Mouse (Mus musculus): ENCODE measurements around the gene Srsf10. TPM values are rescaled to one million over a fixed set of nuclear protein-coding genes. Genes with fewer than 3 reads are reported as not detected.

Gene Srsf10
- polyA plus RNA-seq (2016; fragmentation: Nextera tagmentation; extraction: Ambion mirVana): 377 and 383 TPM in 2 replicates

DNA sequence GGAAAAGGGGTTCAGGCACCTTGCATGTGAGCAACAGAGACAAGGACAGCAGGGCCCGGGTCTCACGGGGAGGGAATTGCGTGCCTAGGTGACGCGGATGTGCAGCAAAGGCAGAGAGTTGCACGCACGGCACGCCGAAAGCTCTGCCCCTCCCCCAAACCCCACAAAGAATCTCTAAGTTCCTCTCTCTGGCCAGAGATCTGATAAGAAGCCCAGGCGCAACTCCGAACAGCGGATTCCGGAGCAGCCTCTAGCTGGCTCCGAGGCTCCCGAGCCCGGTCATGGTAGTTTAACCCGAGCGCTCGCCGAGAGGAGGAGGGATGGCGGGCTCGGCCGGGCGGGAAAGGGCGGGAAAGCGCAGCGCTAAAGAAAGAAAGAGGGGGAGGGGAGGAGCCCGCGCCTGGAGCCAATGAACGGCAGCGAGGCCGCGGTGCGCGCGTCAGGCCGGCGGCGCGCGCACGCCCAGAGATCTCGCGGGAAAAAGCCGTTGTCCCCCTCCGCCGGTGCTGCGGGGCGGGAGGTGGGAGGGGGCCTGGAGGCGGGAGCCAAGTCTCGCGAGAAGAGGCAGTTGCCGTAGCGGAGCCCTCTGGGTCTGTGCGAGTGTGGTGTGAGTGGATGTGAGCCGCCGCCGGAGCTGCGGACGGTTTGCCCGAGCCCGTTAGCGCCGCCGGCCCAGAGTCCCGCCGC lies at the start of gene Srsf10:
Srsf10 (plus strand) TSS at position 212 of the 687 bp plus-strand sequence.
- Histone ChIP-seq H3K36me3 (replicated peaks) (peaks cover 21% of the 10 kb centered on the region), H3K27ac (replicated peaks) (peak within 1 kb of the TSS; percentile 100), H3K4me3 (peak within 1 kb of the TSS; percentile 95), H3K9me3 (no peaks in the 10 kb centered on the region), H3K4me1 (peaks cover 55% of the 10 kb centered on the region), H3K27me3 (replicated peaks; ENCODE audit: low read depth, poor library complexity, severe bottlenecking) (no peaks in the 10 kb centered on the region)
- under 1% methylated on average over 67 of the region's 67 CpGs for WGBS
- DNase-seq (ENCODE audit: low spot score): peak; percentile 99

DNA sequence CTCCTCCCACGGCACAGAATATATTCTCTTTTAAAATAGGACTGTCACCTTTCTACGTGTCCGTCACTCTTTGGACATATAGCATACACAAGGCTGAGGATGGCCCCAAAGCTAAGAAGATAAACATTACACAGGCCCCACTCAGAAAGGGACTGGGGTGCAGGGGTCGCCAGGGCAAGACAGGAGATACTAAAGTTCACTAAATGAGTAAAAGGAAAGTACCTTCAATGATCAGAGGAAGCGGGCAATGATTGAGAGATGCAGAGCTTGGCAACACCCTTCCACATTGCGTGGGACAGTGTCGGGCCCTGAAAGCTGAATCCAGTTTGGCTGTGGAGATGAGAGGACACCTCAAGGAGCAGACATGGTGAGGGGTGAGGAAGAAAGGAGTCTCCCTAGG lies 40.7 kb upstream of the Srsf10 start:
- DNase-seq (ENCODE audit: low spot score): no peak
- Histone ChIP-seq H3K4me1 (peaks cover 13% of the 10 kb centered on the region), H3K27me3 (replicated peaks; ENCODE audit: low read depth, poor library complexity, severe bottlenecking) (no peaks in the 10 kb centered on the region), H3K36me3 (replicated peaks) (no peaks in the 10 kb centered on the region), H3K4me3 (no peak overlapping the region), H3K9me3 (peaks cover 3% of the 10 kb centered on the region; the same call in 1 of the 2 replicates), H3K27ac (replicated peaks) (no peak overlapping the region)
- WGBS: 82% methylated on average over 7 of the region's 7 CpGs

DNA sequence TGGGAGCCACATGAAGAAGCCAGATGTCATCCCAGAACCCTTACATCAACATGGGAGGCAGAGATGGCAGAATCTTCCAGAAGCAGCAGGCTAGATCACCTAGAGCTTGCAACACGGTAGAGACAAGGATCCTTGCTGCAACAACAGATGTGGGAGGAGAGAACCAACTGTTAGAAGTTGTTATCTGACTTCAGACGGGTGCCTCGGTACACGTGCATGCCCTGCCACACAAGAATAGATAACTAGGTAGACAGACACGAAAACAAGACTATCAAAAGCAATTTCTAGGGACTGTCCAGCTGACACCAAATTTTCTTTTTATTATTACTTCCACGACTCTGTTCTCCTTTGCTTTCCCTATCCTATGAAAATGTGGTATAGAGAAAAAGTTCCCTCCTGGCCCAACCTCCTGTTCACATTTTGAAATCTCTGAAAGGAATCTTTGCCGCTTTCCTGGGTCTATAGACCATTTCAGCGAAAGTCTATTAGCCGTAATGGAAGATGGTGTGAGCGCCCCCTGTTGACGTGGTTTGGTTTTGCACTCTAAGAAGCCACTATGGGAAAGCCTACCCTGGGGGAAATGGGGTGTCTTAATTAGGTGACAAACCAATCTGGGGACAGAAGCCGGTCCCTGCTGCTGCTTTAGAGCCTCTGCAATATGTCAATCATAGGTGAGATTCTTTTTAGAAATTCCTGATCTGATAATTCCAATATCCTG lies 38.5 kb upstream of the Srsf10 start:
- H3K36me3 ChIP-seq (replicated peaks): no peaks in the 10 kb centered on the region
- H3K27ac ChIP-seq (replicated peaks): no peak overlapping the region
- no peak overlapping the region for H3K4me3 ChIP-seq
- peaks cover 3% of the 10 kb centered on the region; the same call in 1 of the 2 replicates for H3K9me3 ChIP-seq
- H3K4me1 ChIP-seq: peaks cover 4% of the 10 kb centered on the region; the same call in 1 of the 2 replicates
- peak; percentile 41 for DNase-seq (ENCODE audit: low spot score)
- WGBS: 44% methylated on average over 12 of the region's 12 CpGs
- no peaks in the 10 kb centered on the region for H3K27me3 ChIP-seq (replicated peaks; ENCODE audit: low read depth, poor library complexity, severe bottlenecking)

DNA sequence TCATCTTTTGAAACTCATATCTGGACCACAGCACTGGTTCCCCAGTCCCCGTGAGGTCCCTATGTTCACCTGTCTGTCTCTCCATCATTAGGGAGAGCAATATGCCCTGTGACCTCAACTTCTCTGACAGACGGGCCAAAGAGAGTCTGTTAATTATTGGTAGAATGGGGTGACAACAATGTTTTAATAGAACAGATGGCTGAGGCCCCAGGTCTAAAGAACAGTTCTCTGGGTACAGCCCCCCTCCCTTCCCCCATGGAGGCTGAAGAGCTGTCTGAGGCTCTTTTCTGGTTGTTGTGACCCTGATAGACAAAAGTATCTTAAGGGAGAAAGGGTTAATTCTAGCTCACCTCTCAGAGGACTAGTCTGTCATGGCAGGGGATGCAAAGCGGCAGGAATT lies 37.2 kb upstream of the Srsf10 start:
- no peaks in the 10 kb centered on the region for H3K36me3 ChIP-seq (replicated peaks)
- H3K27ac ChIP-seq (replicated peaks): no peak overlapping the region
- 84% methylated on average over 3 of the region's 3 CpGs for WGBS
- H3K4me3 ChIP-seq: no peak overlapping the region
- H3K27me3 ChIP-seq (replicated peaks; ENCODE audit: low read depth, poor library complexity, severe bottlenecking): no peaks in the 10 kb centered on the region
- H3K4me1 ChIP-seq: peaks cover 4% of the 10 kb centered on the region; the same call in 1 of the 2 replicates
- no peaks in the 10 kb centered on the region for H3K9me3 ChIP-seq
- no peak for DNase-seq (ENCODE audit: low spot score)

DNA sequence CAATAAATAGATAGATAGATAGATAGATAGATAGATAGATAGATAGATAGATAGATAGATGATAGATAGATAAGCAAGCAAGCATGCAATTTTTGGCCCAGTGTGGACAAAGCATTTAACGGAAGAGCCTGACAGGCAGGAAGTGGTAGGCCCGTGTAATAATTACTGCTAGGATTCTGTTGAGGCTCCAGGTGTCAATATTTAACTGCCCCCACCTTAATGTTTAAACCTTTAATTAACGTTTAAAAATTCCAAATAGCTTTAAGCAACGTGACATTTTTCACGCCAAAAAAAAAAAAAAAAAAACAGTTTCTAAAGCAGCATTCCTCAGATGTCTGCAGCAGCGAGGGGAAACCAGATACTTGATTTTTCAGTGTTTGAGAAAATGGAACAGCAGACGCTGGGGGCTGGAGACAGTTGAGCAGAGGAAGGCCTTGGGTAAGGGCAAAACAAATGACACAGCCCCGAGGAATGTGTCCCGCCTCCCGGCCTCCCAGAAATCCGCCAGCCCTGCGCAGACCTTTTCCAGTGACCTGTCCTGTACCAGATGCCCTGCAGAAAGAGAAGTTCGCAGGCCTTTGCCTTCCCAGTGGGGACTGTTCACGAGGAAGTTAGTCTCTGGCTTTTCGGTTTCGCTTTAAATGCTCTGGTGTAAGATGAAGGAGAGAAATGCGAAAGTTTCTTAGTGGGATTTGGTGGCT lies 35.6 kb upstream of the Srsf10 start:
- H3K9me3 ChIP-seq: no peaks in the 10 kb centered on the region
- H3K27me3 ChIP-seq (replicated peaks; ENCODE audit: low read depth, poor library complexity, severe bottlenecking): no peaks in the 10 kb centered on the region
- H3K4me3 ChIP-seq: no peak overlapping the region
- 64% methylated on average over 17 of the region's 17 CpGs for WGBS
- H3K27ac ChIP-seq (replicated peaks): peak overlapping the region; percentile 35; the same call in 1 of the 2 replicates
- H3K4me1 ChIP-seq: peaks cover 4% of the 10 kb centered on the region
- no peaks in the 10 kb centered on the region for H3K36me3 ChIP-seq (replicated peaks)
- DNase-seq (ENCODE audit: low spot score): peak; percentile 64

DNA sequence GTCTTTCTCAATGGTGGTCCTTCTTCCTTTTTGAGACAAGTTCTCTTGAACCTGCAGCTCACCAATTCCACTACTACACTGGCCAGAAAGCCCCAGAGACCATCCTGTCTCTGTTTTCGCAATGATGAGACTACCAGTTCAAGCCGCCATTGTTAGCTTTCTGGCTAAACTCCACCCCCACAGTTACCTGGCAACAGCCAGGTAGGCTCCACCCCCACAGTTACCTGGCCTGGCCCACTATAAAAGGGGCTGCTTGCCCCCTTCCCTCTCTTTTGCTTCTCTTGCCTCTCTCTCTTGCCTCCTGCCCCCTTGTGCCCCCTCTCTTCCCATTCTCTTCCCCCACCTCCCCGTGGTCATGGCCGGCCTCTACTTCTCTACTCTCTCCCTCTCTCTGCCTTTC lies 33.8 kb upstream of the Srsf10 start:
- no peaks in the 10 kb centered on the region for H3K9me3 ChIP-seq

DNA sequence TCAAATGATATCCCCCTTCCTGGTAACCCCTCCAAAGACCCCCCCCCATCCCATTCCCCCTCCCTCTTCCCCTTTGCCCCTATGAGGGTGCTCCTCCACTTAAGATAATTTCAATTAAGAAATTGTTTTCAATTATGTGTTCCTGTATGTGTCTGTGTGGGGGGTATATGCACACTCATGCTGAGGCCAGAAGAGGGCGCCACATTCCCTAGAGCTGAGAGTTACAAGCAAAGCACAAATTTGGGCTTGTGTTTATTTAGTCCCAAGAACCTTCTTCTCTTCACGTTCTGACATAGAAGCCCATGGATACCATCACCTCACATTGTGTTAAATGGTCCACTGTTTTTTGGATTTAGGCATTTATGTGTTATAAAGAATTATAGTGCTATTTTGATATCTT lies 32.2 kb upstream of the Srsf10 start:
- no peak overlapping the region for H3K4me3 ChIP-seq
- H3K9me3 ChIP-seq: no peaks in the 10 kb centered on the region
- WGBS: 72% methylated on average over 2 of the region's 2 CpGs
- no peak for DNase-seq (ENCODE audit: low spot score)
- no peak overlapping the region for H3K27ac ChIP-seq (replicated peaks)
- no peaks in the 10 kb centered on the region for H3K27me3 ChIP-seq (replicated peaks; ENCODE audit: low read depth, poor library complexity, severe bottlenecking)
- no peaks in the 10 kb centered on the region for H3K36me3 ChIP-seq (replicated peaks)
- peaks cover 5% of the 10 kb centered on the region for H3K4me1 ChIP-seq

More for the DNA sequence above, 33.8 kb upstream of the Srsf10 start:
- peaks cover 4% of the 10 kb centered on the region for H3K4me1 ChIP-seq
- H3K27ac ChIP-seq (replicated peaks): no peak overlapping the region
- H3K36me3 ChIP-seq (replicated peaks): no peaks in the 10 kb centered on the region
- H3K4me3 ChIP-seq: no peak overlapping the region
- no peaks in the 10 kb centered on the region for H3K27me3 ChIP-seq (replicated peaks; ENCODE audit: low read depth, poor library complexity, severe bottlenecking)
- 90% methylated on average over 4 of the region's 4 CpGs for WGBS
- DNase-seq (ENCODE audit: low spot score): no peak

DNA sequence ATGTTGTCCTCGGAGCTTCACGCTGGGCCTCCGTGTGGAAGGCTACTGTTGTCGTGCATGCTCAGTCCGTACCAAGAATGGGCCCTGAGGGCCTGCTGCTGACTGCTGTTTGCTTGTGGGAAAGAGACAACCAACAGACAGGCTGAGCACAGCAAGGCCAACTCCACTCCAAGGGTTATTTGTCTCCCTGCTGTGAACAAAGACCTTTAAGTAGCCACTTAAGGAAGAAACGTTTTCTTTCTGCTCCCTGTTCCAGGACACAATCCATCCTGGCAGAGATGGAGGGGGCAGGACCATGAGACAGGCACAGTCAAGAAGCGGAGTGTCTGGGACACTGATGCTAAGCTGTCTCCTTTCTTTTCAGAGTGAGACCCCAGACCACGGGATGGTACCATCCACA lies 31.3 kb upstream of the Srsf10 start:
- no peaks in the 10 kb centered on the region for H3K9me3 ChIP-seq
- no peaks in the 10 kb centered on the region for H3K36me3 ChIP-seq (replicated peaks)
- H3K4me1 ChIP-seq: peaks cover 14% of the 10 kb centered on the region
- WGBS: 46% methylated on average over 8 of the region's 8 CpGs
- H3K4me3 ChIP-seq: no peak overlapping the region
- DNase-seq (ENCODE audit: low spot score): no peak
- H3K27me3 ChIP-seq (replicated peaks; ENCODE audit: low read depth, poor library complexity, severe bottlenecking): no peaks in the 10 kb centered on the region
- H3K27ac ChIP-seq (replicated peaks): no peak overlapping the region

DNA sequence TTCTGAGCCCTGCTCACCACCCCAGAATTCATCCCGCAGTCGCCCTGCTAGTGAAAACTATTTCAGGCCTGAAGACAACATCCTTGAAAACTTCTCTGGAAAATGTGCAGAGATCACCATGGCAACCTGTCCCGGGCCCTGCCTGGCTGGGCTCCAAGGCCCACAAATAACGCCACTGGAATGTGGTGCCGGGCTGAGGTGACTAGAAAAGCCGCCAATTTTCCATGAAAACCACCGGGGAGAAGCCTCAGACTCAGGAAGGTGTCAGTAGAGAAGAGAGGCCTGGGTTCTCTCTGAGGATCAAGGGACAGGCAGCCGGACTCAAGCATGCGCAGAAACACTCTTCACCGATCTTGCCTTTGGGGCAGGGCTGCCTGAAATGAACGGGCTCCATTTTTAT lies 27.1 kb upstream of the Srsf10 start:
- Histone ChIP-seq H3K27me3 (replicated peaks; ENCODE audit: low read depth, poor library complexity, severe bottlenecking) (no peaks in the 10 kb centered on the region), H3K36me3 (replicated peaks) (no peaks in the 10 kb centered on the region), H3K4me1 (peaks cover 24% of the 10 kb centered on the region), H3K27ac (replicated peaks) (peak overlapping the region; percentile 63), H3K4me3 (no peak overlapping the region), H3K9me3 (no peaks in the 10 kb centered on the region)
- peak; percentile 69 for DNase-seq (ENCODE audit: low spot score)
- 39% methylated on average over 11 of the region's 11 CpGs for WGBS

DNA sequence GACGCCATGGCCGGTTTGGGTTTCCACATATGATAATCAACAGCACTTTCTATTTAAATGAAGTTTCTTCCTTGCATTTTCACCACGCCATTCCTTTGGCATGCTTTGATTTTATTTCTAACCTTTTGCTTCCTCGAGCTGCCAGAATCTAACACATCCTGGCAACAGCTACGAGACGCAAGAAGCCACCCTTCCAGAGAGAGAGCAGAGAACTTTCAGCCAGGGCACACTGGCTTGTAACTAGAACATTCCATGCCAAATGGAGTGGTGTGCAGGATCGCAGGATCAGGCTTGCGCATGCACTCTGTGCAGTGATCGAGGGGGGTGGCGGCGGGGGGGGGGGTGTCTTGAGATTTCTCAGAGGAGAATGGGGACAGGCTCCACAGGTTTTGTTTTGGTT lies 23.5 kb upstream of the Srsf10 start:
- Histone ChIP-seq H3K9me3 (no peaks in the 10 kb centered on the region), H3K27ac (replicated peaks) (no peak overlapping the region), H3K27me3 (replicated peaks; ENCODE audit: low read depth, poor library complexity, severe bottlenecking) (no peaks in the 10 kb centered on the region), H3K4me1 (peaks cover 33% of the 10 kb centered on the region), H3K36me3 (replicated peaks) (no peaks in the 10 kb centered on the region), H3K4me3 (no peak overlapping the region)
- DNase-seq (ENCODE audit: low spot score): no peak
- WGBS: 86% methylated on average over 11 of the region's 11 CpGs

DNA sequence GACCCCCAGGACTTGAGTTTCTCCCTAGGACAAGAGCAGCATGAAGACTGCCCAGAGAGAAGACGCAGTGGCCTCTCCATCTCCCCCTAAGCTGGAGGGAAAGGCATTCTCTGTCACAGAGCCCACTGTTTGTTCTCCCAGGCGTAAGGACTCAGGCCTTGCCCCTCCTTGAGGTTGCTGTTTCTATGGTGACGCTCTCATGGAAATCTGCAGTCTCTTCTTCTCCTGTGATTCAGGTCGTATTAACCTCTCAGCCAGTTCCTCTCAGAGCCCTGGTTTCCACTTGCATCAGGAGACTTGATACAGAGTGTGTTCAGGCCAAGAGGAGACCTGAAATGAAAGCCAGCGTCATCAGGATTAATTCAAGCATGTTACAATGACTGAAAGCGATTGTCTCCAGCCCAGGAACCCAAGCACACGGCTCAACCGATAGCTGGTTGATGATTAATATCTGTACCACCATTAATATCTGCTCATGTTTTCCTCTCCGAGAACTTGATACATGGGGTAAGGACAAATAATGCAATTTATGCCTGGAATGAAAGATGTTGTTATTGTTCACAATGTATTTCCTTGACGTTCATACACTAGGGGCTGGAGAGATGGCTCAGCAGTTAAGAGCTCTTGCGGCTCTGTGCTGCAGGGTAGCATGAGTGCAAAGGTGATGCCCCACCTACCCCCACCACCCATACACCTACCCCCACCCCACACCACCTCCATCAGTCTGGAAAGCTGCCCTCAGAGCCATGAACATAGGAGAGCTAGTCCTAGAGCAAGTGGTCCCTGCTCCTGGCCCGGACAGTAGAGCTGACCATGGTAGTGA lies 22.0 kb upstream of the Srsf10 start:
- no peaks in the 10 kb centered on the region for H3K27me3 ChIP-seq (replicated peaks; ENCODE audit: low read depth, poor library complexity, severe bottlenecking)
- H3K4me3 ChIP-seq: no peak overlapping the region
- no peaks in the 10 kb centered on the region for H3K9me3 ChIP-seq
- 66% methylated on average over 12 of the region's 12 CpGs for WGBS
- peak overlapping the region; percentile 61 for H3K27ac ChIP-seq (replicated peaks)
- peaks cover 29% of the 10 kb centered on the region for H3K4me1 ChIP-seq
- no peaks in the 10 kb centered on the region for H3K36me3 ChIP-seq (replicated peaks)
- DNase-seq (ENCODE audit: low spot score): no peak

Measured in embryonic facial prominence, embryonic 10.5 days (tissue).